Mouse (Mus musculus) intestine, postnatal 0 days (tissue): ENCODE results near the gene Gm9803. TPM values are rescaled to one million over a fixed set of nuclear protein-coding genes. Genes with fewer than 3 reads are reported as not detected.
"Not testable (repeated sequence)": the region's sequence is repeated elsewhere in the genome, so short reads cannot be mapped to it uniquely, and the experiment has no call there.

Experiments
- ATAC-seq: fragments of 200-750 bp; cut with Nextera tagmentation; 2 replicates; pipeline ENCODE4 v1.8.0; 2017; ENCODE audit warnings: mild to moderate bottlenecking, moderate TSS enrichment, moderate library complexity
- H3K27ac ChIP-seq: fragments of 300-500 bp; sonication (generic); 2 replicates; pipeline ENCODE4 v1.5.1; 2014; ENCODE audit warnings: mild to moderate bottlenecking, low read depth, low read length, moderate library complexity
- H3K27me3 ChIP-seq: fragments of 300-500 bp; sonication (generic); replicated peaks from 2 replicates; pipeline ENCODE4 v1.6.1; 2014; ENCODE audit warnings: low read length, mixed read lengths; ENCODE audit not compliant: control insufficient read depth, insufficient read depth
- H3K36me3 ChIP-seq: fragments of 300-500 bp; sonication (generic); 2 replicates; pipeline ENCODE4 v1.6.1; 2014; ENCODE audit warnings: mild to moderate bottlenecking, moderate library complexity; ENCODE audit not compliant: control insufficient read depth, insufficient read depth
- H3K4me1 ChIP-seq: fragments of 300-500 bp; sonication (generic); replicated peaks from 2 replicates; pipeline ENCODE4 v1.6.1; 2014; ENCODE audit warnings: antibody characterized with exemption, low read length, mixed read lengths; ENCODE audit not compliant: control insufficient read depth, insufficient read depth
- H3K4me2 ChIP-seq: fragments of 300-500 bp; sonication (generic); replicated peaks from 2 replicates; pipeline ENCODE4 v1.6.1; 2014; ENCODE audit warnings: low read depth, mild to moderate bottlenecking, moderate library complexity
- H3K4me3 ChIP-seq: fragments of 300-500 bp; sonication (generic); 2 replicates; pipeline ENCODE4 v1.5.1; 2014; ENCODE audit warnings: low read depth, low read length
- H3K9ac ChIP-seq: fragments of 300-500 bp; sonication (generic); 2 replicates; pipeline ENCODE4 v1.6.1; 2014; ENCODE audit warnings: mild to moderate bottlenecking, low read depth, low read length
- H3K9me3 ChIP-seq: fragments of 300-500 bp; sonication (generic); 2 replicates; pipeline ENCODE4 v1.6.1; 2016; ENCODE audit warnings: mixed run types; ENCODE audit not compliant: control insufficient read depth
- CTCF ChIP-seq: sonication (generic); IDR thresholded peaks from 2 replicates; pipeline ENCODE4 v1.5.1; 2016; ENCODE audit warnings: low read depth, mild to moderate bottlenecking, control low read depth, antibody characterized with exemption, moderate library complexity
- WGBS: fragments of 180-500 bp; shearing (Covaris S2); extraction: QIAGEN DNeasy Blood & Tissue Kit; methylation state at CpG from one replicate; pipeline ENCODE4 v1.1.7; 2014; 5-methylcytosine and 5-hydroxymethylcytosine counted together
- polyA plus RNA-seq: library from polyadenylated mRNA; unstranded; fragments of >200 nt; fragmentation: Nextera tagmentation; extraction: Ambion mirVana; gene quantifications from 2 replicates; pipeline ENCODE4 v1.2.1, GENCODE M21; 2015

Gene Gm9803
- polyA plus RNA-seq = 13.2 and 14.8 TPM in 2 replicates

GRCm38 (mm10) chr10:43523931-43524330 is at the start of gene Gm9803:
Gm9803 (plus strand) TSS chr10:43524084.
- ATAC-seq, H3K9me3 ChIP-seq, H3K4me2 ChIP-seq, H3K9ac ChIP-seq, H3K27me3 ChIP-seq, H3K4me3 ChIP-seq, H3K27ac ChIP-seq, H3K4me1 ChIP-seq: not testable (repeated sequence)
- 86% methylated on average over 10 of the region's 10 CpGs for WGBS
- peaks cover 25% of the 10 kb centered on the region; the same call in 1 of the 2 replicates for H3K36me3 ChIP-seq

- 51% methylated on average over 4 of the region's 4 CpGs for WGBS
- ATAC-seq = no peak
- TF ChIP-seq CTCF = peak; percentile 68
- Histone ChIP-seq H3K27ac (no peak overlapping the region), H3K9me3 (no peaks in the 10 kb centered on the region), H3K27me3 (no peaks in the 10 kb centered on the region), H3K4me2 (no peak overlapping the region), H3K36me3 (no peaks in the 10 kb centered on the region), H3K4me1 (no peaks in the 10 kb centered on the region), H3K9ac (no peak overlapping the region), H3K4me3 (no peak overlapping the region)
Observed at GRCm38 (mm10) chr10:43475376-43475775, 48.5 kb upstream of the Gm9803 start.

- ATAC-seq = no peak
- H3K9ac ChIP-seq = no peak overlapping the region
- H3K4me2 ChIP-seq = peak overlapping the region; percentile 97
- no peaks in the 10 kb centered on the region for H3K4me1 ChIP-seq
- no peaks in the 10 kb centered on the region for H3K27me3 ChIP-seq
- no peak for TF ChIP-seq CTCF
- WGBS = 41% methylated on average over 9 of the region's 9 CpGs
- H3K36me3 ChIP-seq = no peaks in the 10 kb centered on the region
- H3K9me3 ChIP-seq = no peaks in the 10 kb centered on the region
- peak overlapping the region; percentile 84; the same call in 1 of the 2 replicates for H3K4me3 ChIP-seq
- no peak overlapping the region for H3K27ac ChIP-seq
Observed at GRCm38 (mm10) chr10:43477459-43477858, 46.4 kb upstream of the Gm9803 start.

GRCm38 (mm10) chr10:43477865-43478681 is 45.8 kb upstream of the Gm9803 start:
- TF ChIP-seq CTCF = no peak
- Histone ChIP-seq H3K9me3 (no peaks in the 10 kb centered on the region), H3K4me3 (peak overlapping the region; percentile 84), H3K4me2 (peak overlapping the region; percentile 97), H3K4me1 (no peaks in the 10 kb centered on the region), H3K9ac (peak overlapping the region; percentile 91), H3K27me3 (no peaks in the 10 kb centered on the region), H3K36me3 (no peaks in the 10 kb centered on the region), H3K27ac (peak overlapping the region; percentile 96)
- peak; percentile 11; the same call in 1 of the 2 replicates for ATAC-seq
- WGBS = 1% methylated on average over 40 of the region's 42 CpGs

GRCm38 (mm10) chr10:43478751-43479435 is 45.0 kb upstream of the Gm9803 start, which contains the start of gene Bend3:
Bend3 (plus strand) TSS chr10:43478831.
- peak within 1 kb of the TSS; percentile 84 for H3K4me3 ChIP-seq
- no peaks in the 10 kb centered on the region for H3K9me3 ChIP-seq
- H3K27ac ChIP-seq = peak within 1 kb of the TSS; percentile 96
- under 1% methylated on average over 67 of the region's 101 CpGs for WGBS
- H3K4me1 ChIP-seq = no peaks in the 10 kb centered on the region
- H3K4me2 ChIP-seq = peak within 1 kb of the TSS; percentile 97
- no peaks in the 10 kb centered on the region for H3K36me3 ChIP-seq
- TF ChIP-seq CTCF = no peak
- ATAC-seq = peak; percentile 61
- peak within 1 kb of the TSS; percentile 91 for H3K9ac ChIP-seq
- H3K27me3 ChIP-seq = no peaks in the 10 kb centered on the region

- WGBS = under 1% methylated on average over 64 of the region's 103 CpGs
- Histone ChIP-seq H3K27ac (peak overlapping the region; percentile 96), H3K4me1 (no peaks in the 10 kb centered on the region), H3K4me3 (peak overlapping the region; percentile 84), H3K36me3 (no peaks in the 10 kb centered on the region), H3K27me3 (no peaks in the 10 kb centered on the region), H3K9me3 (no peaks in the 10 kb centered on the region), H3K4me2 (peak overlapping the region; percentile 97), H3K9ac (peak overlapping the region; percentile 91)
- TF ChIP-seq CTCF = peak; percentile 73
- ATAC-seq = peak; percentile 89
Observed at GRCm38 (mm10) chr10:43479436-43480157, 44.3 kb upstream of the Gm9803 start.
